Mouse (Mus musculus) ovary, postnatal 14 days (tissue): ENCODE data around the gene Cxcr2.

Source experiments
- DNase-seq: peaks from one replicate; pipeline ENCODE4 v3.0.0; 2022; ENCODE audit warnings: low spot score

Gene Cxcr2

DNA sequence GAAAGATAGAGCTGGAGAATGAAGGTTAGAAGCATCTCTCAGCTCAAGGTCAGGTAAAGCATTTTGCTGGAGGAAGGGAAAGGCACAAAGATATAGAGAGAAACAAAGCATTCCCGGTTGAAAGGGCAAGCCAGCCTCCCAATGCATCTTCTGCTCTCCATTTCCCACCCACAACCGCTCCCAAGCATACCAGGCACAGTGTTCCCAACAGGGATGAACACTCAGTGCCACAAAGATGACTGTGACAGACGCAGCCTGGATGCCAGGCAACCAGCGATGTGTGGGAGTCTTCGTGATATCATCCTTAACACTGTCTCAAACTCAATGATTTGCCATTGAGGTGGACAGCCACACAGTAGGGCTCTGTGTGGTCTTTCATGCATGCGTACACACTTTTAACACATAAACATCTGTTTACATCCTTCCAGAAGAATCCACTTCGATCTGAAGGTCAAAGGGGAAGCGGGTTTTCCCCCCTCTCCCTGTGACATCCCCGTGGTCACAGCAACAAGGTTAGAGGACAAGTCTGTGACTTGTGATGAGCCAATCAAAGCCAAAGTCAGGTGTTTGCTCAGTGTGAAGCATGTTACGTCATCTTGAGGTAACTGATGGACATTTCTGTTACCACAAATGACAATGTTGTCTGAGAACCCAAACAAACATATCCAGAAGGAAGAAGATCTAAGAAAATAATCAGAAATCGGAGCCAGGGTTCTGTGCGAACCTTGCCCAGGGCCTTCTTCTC is 44.1 kb downstream of the Cxcr2 start:
- no peak for DNase-seq

DNA sequence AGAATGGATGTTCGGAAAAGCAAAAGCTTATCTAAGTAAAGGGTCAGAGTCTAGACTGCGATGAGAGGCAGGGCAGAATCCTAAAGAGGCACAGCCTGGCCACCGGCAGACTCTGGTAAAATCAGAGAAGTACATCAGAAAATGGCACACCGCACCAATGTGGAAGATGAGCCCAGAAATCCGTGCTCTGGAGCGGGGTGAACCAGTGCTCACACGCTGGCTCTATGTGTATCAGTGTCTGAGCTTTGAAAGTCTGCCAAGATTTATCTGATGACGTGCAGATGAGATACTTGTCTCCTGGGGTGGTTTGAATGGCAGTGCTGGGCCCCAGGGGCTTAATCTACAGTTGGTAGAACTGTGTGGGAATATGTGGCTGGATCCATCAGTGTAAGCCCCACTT is 45.3 kb downstream of the Cxcr2 start:
- DNase-seq = no peak

DNA sequence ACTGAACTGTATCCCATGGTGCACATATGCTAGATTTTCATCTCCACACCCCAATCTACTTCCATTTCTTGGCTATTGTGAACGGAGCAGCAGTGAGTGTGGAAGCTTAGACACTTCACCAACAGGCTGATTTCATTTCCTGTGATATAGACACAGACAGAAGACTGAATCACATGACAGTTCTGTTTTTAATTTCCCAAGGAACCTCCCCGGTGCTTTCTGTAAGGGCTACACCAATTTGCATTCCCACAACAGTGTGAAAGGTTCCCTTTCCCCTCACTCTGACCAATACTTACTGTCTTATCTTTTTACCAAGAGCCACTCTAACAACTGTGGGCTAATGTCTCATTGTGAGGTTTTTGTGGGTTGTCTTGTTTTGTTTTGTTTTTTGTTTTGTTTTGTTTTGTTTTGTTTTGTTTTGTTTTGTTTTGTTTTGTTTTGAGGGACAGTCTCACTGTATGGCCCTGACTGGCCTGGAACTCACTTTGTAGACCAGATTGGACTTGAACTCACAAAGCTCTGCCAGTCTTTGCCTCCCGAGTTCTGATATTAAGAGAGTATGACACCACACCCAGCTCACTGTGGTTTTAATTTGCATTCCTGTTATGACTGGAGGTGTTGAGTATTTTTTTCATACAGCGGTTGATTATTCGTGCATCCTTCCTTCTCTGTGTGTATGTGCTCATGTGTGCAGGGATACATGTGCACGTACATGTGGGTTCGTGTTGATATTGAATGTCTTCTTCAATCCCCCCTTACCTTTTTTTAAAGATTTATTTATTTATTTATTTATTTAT is 47.5 kb downstream of the Cxcr2 start:
- DNase-seq = no peak

- DNase-seq = no peak
Measured at GRCm38 (mm10) chr1:74203457-74203856, 49.7 kb downstream of the Cxcr2 start.

- DNase-seq = peak; percentile 20
Measured at GRCm38 (mm10) chr1:74205881-74206280, 52.1 kb downstream of the Cxcr2 start.

GRCm38 (mm10) chr1:74206642-74207041 is 52.9 kb downstream of the Cxcr2 start:
- no peak for DNase-seq

GRCm38 (mm10) chr1:74207906-74208305 is 54.1 kb downstream of the Cxcr2 start:
- no peak for DNase-seq

DNA sequence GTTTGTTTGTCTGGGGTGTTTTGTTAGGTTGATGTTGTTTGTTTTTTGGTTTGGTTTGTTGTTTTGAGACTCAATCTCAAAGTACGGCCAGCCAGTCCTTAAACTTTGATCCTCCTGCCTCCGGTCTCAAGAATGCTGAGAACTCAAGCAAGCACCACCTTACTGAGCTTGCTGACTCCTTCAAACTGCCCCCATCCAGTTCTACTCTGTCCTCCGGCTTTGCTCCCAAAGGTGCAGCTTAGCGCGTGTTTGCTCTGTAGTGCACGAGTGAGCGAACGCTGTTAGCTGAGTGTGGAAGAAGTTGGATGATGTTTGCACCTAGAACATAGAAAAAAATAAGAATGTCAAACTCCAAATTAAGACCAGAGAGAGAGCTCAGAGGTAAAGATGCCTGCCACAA is 55.2 kb downstream of the Cxcr2 start:
- no peak for DNase-seq
